Mouse (Mus musculus): ENCODE measurements around the gene Arl6ip6. TPM values are rescaled to one million over a fixed set of nuclear protein-coding genes. Genes with fewer than 3 reads are reported as not detected.

The Arl6ip6 gene
- polyA plus RNA-seq, 1 experiment from 2014 or later = 32.4 TPM

Other genes with a start within 250 kb of the Arl6ip6 start
- gene Prpf40a, start 442 bp upstream of the Arl6ip6 start, polyA plus RNA-seq (2015; fragmentation: Nextera tagmentation; extraction: Ambion mirVana) = 76.6 and 88.6 TPM in 2 replicates

All from midbrain, embryonic 16.5 days (tissue).